Mouse (Mus musculus): Measurements from ENCODE around the gene Sfta2.

Sfta2 gene

GRCm38 (mm10) chr17:35673416-35674035 is 72.2 kb downstream of the Sfta2 start, which contains the start of gene Gtf2h4:
Gtf2h4 (minus strand) TSS chr17:35673739.
- DNase-seq (ENCODE audit: low spot score in 2 of 2): peak; percentile 86

GRCm38 (mm10) chr17:35680591-35680990 is 79.2 kb downstream of the Sfta2 start:
- no peak for DNase-seq (ENCODE audit: low spot score in 2 of 2)

DNA sequence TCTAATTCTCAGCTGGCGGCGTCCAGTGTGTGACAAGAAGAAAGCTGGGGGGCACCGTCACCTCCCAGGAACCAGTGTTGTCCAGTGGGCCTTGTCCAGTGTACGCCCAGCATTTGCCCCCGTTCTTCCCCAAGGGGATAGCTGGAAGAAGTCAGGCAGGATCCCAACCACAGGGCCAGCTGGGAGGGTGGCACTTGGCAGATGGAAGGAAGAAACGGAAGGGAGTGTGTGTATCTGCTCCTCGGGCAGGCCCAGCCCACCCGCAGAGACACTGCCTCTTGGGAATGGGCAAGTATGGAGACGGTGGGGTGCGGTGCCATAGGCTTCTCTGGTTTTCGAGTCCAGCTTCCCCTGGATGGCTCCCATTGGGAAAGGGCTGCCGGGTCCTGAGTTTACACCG is 80.6 kb downstream of the Sfta2 start:
- DNase-seq (ENCODE audit: low spot score in 2 of 2): no peak

GRCm38 (mm10) chr17:35685061-35685460 is 83.7 kb downstream of the Sfta2 start:
- DNase-seq (ENCODE audit: low spot score in 2 of 2): peak in 1 of 2 experiments; percentile 15

- DNase-seq (ENCODE audit: low spot score in 2 of 2): no peak
These were observed 87.2 kb downstream of the Sfta2 start for GRCm38 (mm10) chr17:35688347-35689175.

DNA sequence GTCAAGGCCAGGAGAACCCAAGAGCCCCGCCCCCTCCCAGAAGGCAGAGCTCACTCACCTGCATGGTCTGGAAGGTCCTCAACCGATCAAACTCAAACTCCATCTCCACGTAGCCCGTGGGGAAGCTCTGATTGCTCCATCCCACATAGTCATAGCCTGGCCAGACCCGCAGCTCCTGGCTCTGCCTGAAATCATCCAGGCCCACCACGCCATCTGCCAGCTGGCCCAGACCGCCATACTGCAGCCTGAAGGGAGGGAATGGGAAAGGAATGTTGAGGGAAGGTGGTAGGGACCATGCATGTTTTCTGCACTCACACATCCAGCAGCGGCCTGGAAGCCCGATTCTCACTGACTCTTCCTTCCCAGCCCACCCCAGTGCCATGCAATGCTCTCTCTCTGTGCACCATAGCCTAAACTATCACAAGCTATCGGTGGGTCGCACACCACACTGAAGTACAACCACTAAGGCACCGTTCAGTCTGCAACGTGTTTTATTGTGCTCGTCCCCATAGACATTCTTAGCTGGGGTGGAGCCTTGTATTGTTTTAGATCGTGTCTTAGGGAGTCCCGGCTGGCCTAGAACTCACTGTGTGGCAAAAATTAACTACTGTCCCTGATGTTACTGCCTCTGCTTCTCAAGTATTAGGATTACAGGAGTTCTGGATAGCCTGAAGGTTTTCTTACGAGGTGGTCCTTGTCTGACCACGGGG is 88.7 kb downstream of the Sfta2 start:
- no peak for DNase-seq (ENCODE audit: low spot score in 2 of 2)

DNA sequence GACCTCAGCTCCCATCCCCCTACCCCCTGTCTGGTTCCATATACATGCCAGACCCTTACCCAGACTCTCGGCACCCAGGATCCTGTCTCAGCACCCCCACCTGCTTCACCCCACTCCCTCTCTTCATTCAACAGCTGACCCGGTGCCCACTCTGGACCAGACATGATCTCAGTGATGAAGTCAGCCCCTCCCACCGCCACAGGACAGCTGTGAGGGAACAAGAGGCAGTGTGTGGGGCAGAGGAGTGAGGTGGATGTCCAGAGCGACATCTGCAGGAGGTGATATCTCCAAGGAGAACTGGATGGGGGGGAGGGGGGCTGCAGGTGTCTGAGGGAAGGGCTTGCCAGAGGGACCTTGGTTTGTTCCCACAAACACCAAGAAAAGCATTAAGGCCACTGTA is 90.5 kb downstream of the Sfta2 start:
- no peak for DNase-seq (ENCODE audit: low spot score in 2 of 2)

- DNase-seq (ENCODE audit: low spot score in 2 of 2): no peak
These were observed 91.0 kb downstream of the Sfta2 start for GRCm38 (mm10) chr17:35692368-35692767.

DNA sequence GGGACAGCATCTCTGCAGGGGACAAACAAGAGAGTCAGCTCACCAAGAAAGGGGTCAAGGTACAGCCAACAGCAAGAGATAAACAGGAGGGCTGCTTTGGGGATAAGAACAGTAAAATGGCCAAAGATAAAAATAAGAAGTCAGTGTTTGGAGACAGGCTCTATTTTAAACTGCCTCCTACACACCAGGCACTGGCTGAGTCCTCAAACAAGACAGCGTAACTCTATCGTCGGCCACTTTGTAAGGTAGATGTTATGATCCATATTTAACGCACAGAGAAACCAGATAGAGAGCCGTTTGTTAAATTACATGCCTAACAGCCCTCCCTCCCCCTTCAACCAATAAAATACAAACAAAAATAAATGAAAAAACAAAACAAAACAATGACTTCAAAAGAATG is 92.6 kb downstream of the Sfta2 start:
- no peak for DNase-seq (ENCODE audit: low spot score in 2 of 2)

GRCm38 (mm10) chr17:35695289-35695688 is 93.9 kb downstream of the Sfta2 start:
- DNase-seq (ENCODE audit: low spot score in 2 of 2): no peak

DNA sequence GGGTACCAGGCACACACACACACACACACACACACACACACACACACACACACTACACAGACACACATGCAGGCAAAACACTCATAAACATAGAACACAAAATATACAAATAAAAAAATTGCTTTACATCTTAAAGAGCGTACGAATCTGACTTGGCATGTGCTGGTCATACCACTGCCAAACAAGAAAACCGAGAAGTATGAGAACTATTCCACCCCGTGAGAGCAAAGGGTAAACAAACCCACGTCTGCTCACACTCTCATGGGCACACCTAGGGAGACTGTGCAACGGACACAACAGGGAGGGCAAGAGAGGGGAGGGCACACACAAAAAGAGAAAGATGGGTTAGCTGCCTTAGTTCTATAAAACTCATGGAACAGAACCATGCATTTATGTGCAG is 95.3 kb downstream of the Sfta2 start:
- no peak for DNase-seq (ENCODE audit: low spot score in 2 of 2)

DNA sequence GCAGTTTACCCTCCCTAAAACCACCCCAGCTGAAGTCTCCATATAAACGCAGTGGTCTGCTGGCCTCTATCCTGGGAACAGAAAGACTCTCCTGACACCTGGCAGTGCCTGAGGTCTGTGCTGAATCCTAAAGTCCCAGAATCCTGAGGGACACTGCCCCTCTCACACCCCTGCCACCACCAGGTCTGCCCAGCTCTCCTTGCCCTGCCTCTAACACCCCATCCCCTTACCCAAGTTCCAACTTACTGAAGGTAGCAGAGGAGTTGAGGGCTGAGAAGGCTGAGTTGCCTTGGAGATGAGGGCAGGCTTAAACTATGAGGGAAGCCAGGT is 96.0 kb downstream of the Sfta2 start:
- DNase-seq (ENCODE audit: low spot score in 2 of 2): no peak

DNA sequence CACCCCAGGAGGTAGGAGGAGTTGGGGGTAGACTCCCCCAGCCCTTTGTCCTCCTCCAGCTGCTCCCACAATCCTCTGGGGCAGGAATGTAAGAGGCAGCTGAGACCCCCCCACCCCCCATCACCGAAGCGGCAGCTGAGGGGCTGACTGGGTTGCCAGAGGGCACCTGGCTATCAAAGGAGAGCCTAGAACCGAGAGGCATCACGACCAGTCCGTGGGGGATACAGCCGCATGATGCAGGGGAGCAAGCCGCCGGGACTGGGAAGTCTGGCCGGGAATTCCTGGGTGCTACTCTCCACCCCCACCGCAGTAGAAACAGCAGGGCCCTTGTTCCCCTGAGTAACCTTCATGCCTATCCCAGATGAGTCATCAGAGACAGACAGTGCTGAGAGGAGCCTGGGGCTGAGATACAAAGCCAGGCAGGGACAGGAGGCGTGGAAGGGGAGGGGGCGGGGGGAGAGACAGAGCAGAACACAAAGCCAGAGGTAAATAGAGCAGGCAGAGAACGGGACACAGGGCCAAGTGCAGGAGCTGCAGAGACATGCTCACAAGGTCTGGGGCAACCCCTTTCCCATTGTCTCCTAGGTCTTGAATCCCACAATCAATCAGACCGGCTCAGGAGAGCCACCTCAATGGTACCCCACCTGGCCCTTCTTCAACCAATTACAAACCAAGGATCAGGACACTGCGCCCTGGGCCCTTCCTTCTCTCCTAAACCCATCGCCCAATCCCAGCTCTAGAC is 96.6 kb downstream of the Sfta2 start:
- DNase-seq (ENCODE audit: low spot score in 2 of 2): no peak

DNA sequence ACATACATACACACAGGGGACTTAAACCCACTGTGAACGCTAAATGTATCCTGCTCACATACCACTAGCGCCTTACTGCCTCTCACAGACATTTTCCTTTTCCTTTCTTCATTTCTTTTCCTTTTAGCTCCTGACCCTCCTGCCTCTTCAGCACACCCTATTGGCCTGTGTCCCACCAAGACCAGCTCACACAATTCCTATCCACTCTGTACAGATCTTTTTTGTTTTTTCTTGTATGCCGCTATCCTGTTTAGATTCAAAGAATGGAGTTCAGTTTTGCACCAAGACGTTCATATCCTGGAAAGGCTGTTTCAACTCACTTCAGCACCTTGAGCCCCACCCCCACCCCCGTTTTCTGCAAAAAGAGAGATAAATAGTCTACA is 97.1 kb downstream of the Sfta2 start:
- no peak for DNase-seq (ENCODE audit: low spot score in 2 of 2)

GRCm38 (mm10) chr17:35699919-35700318 is 98.6 kb downstream of the Sfta2 start:
- DNase-seq (ENCODE audit: low spot score in 2 of 2): peak in 1 of 2 experiments; percentile 62
